Mouse (Mus musculus): ENCODE measurements around the gene Tuba1b. TPM values are rescaled to one million over a fixed set of nuclear protein-coding genes. Genes with fewer than 3 reads are reported as not detected.
"Not testable (repeated sequence)": the region's sequence is repeated elsewhere in the genome, so short reads cannot be mapped to it uniquely, and the experiment has no call there.

Gene Tuba1b
- polyA plus RNA-seq, 1 experiment from 2014 or later: 1,136 TPM

GRCm38 (mm10) chr15:98930017-98930734 lies 4.2 kb downstream of the Tuba1b start:
- H3K36me3 ChIP-seq (replicated peaks): peaks cover 5% of the 10 kb centered on the region; the same call in 1 of the 2 replicates
- whole genome bisulfite sequencing: 53% methylated on average over 8 of the region's 8 CpGs

GRCm38 (mm10) chr15:98928598-98929240 lies 5.6 kb downstream of the Tuba1b start:
- 13% methylated on average over 13 of the region's 13 CpGs for WGBS
- H3K9ac ChIP-seq: no peak overlapping the region
- peak; percentile 58; the same call in 1 of the 2 replicates for ATAC-seq (replicated peaks)

More at GRCm38 (mm10) chr15:98930017-98930734, 4.2 kb downstream of the Tuba1b start:
- peaks cover 26% of the 10 kb centered on the region for H3K4me1 ChIP-seq
- no peaks in the 10 kb centered on the region for H3K27me3 ChIP-seq (replicated peaks)
- no peak overlapping the region for H3K27ac ChIP-seq
- no peak overlapping the region for H3K4me2 ChIP-seq
- H3K9me3 ChIP-seq: no peaks in the 10 kb centered on the region
- no peak overlapping the region for H3K4me3 ChIP-seq
- ATAC-seq (replicated peaks): no peak
- no peak overlapping the region for H3K9ac ChIP-seq

GRCm38 (mm10) chr15:98927566-98927965 lies 6.8 kb downstream of the Tuba1b start:
- Histone ChIP-seq H3K4me3 (no peak overlapping the region), H3K27me3 (replicated peaks) (no peaks in the 10 kb centered on the region), H3K36me3 (replicated peaks) (peaks cover 5% of the 10 kb centered on the region; the same call in 1 of the 2 replicates), H3K9me3 (no peaks in the 10 kb centered on the region), H3K4me2 (no peak overlapping the region), H3K4me1 (peaks cover 15% of the 10 kb centered on the region), H3K27ac (no peak overlapping the region), H3K9ac (no peak overlapping the region)
- no peak for ATAC-seq (replicated peaks)
- 85% methylated on average over 5 of the region's 5 CpGs for WGBS

More at GRCm38 (mm10) chr15:98928598-98929240, 5.6 kb downstream of the Tuba1b start:
- Histone ChIP-seq H3K36me3 (replicated peaks) (peaks cover 5% of the 10 kb centered on the region; the same call in 1 of the 2 replicates), H3K4me2 (0 out of 2 replicates have a peak overlapping the region, but pooled peaks have one; percentile 8), H3K9me3 (no peaks in the 10 kb centered on the region), H3K4me1 (peaks cover 21% of the 10 kb centered on the region), H3K4me3 (no peak overlapping the region), H3K27me3 (replicated peaks) (no peaks in the 10 kb centered on the region), H3K27ac (no peak overlapping the region)

GRCm38 (mm10) chr15:98924682-98925081 lies 9.7 kb downstream of the Tuba1b start:
- Histone ChIP-seq H3K36me3 (replicated peaks) (no peaks in the 10 kb centered on the region), H3K9me3 (no peaks in the 10 kb centered on the region), H3K27me3 (replicated peaks) (no peaks in the 10 kb centered on the region), H3K27ac (no peak overlapping the region), H3K4me2 (no peak overlapping the region), H3K9ac (no peak overlapping the region), H3K4me1 (peaks cover 9% of the 10 kb centered on the region), H3K4me3 (no peak overlapping the region)
- no peak for ATAC-seq (replicated peaks)
- WGBS: 84% methylated on average over 3 of the region's 3 CpGs

GRCm38 (mm10) chr15:98923031-98923537 lies 11.3 kb downstream of the Tuba1b start:
- H3K4me1 ChIP-seq: 0 out of 2 replicates have a peak, but pooled peaks cover 9% of the 10 kb centered on the region
- H3K4me2 ChIP-seq: no peak overlapping the region
- WGBS: 94% methylated on average over 2 of the region's 2 CpGs
- no peak overlapping the region for H3K4me3 ChIP-seq
- H3K27me3 ChIP-seq (replicated peaks): no peaks in the 10 kb centered on the region
- no peaks in the 10 kb centered on the region for H3K9me3 ChIP-seq
- H3K27ac ChIP-seq: no peak overlapping the region
- H3K9ac ChIP-seq: no peak overlapping the region
- ATAC-seq (replicated peaks): no peak
- no peaks in the 10 kb centered on the region for H3K36me3 ChIP-seq (replicated peaks)

- H3K4me1 ChIP-seq: 0 out of 2 replicates have a peak, but pooled peaks cover 9% of the 10 kb centered on the region
- 60% methylated on average over 3 of the region's 3 CpGs for WGBS
- H3K9ac ChIP-seq: no peak overlapping the region
- H3K4me3 ChIP-seq: no peak overlapping the region
- ATAC-seq (replicated peaks): no peak
- H3K27me3 ChIP-seq (replicated peaks): no peaks in the 10 kb centered on the region
- no peaks in the 10 kb centered on the region for H3K9me3 ChIP-seq
- no peak overlapping the region for H3K27ac ChIP-seq
- no peaks in the 10 kb centered on the region for H3K36me3 ChIP-seq (replicated peaks)
- no peak overlapping the region for H3K4me2 ChIP-seq
Observed at GRCm38 (mm10) chr15:98922581-98922980, 11.8 kb downstream of the Tuba1b start.

- Histone ChIP-seq H3K4me2 (no peak overlapping the region), H3K9ac (no peak overlapping the region), H3K9me3 (no peaks in the 10 kb centered on the region), H3K27me3 (replicated peaks) (no peaks in the 10 kb centered on the region), H3K36me3 (replicated peaks) (no peaks in the 10 kb centered on the region), H3K4me1 (peaks cover 13% of the 10 kb centered on the region), H3K27ac (no peak overlapping the region), H3K4me3 (no peak overlapping the region)
- WGBS: 78% methylated on average over 5 of the region's 5 CpGs
- ATAC-seq (replicated peaks): no peak
Observed at GRCm38 (mm10) chr15:98921510-98921909, 12.9 kb downstream of the Tuba1b start.

- Histone ChIP-seq H3K4me3 (peak overlapping the region; percentile 95), H3K4me2 (peak overlapping the region; percentile 82), H3K27ac (peak overlapping the region; percentile 96), H3K4me1 (peaks cover 31% of the 10 kb centered on the region), H3K9ac (peak overlapping the region; percentile 27)
- ATAC-seq (replicated peaks); H3K9me3 ChIP-seq; H3K36me3 ChIP-seq (replicated peaks); H3K27me3 ChIP-seq (replicated peaks): not testable (repeated sequence)
- 24% methylated on average over 8 of the region's 8 CpGs for WGBS
Observed at GRCm38 (mm10) chr15:98918499-98918895, 15.9 kb downstream of the Tuba1b start.

GRCm38 (mm10) chr15:98917538-98918498 lies 16.5 kb downstream of the Tuba1b start, which contains the start of gene Lmbr1l:
TSS of gene Lmbr1l (minus strand) at chr15:98918231.
- no peaks in the 10 kb centered on the region for H3K9me3 ChIP-seq
- ATAC-seq (replicated peaks): peak; percentile 99
- H3K36me3 ChIP-seq (replicated peaks): peaks cover 12% of the 10 kb centered on the region; the same call in 1 of the 2 replicates
- H3K9ac ChIP-seq: peak within 1 kb of the TSS; percentile 89
- no peaks in the 10 kb centered on the region for H3K27me3 ChIP-seq (replicated peaks)
- WGBS: under 1% methylated on average over 72 of the region's 82 CpGs
- H3K27ac ChIP-seq: peak within 1 kb of the TSS; percentile 96
- peaks cover 31% of the 10 kb centered on the region for H3K4me1 ChIP-seq
- peak within 1 kb of the TSS; percentile 82 for H3K4me2 ChIP-seq
- H3K4me3 ChIP-seq: peak within 1 kb of the TSS; percentile 95

GRCm38 (mm10) chr15:98917091-98917490 lies 17.3 kb downstream of the Tuba1b start:
- H3K9me3 ChIP-seq: no peaks in the 10 kb centered on the region
- peak overlapping the region; percentile 96 for H3K27ac ChIP-seq
- H3K36me3 ChIP-seq (replicated peaks): peaks cover 14% of the 10 kb centered on the region; the same call in 1 of the 2 replicates
- peak overlapping the region; percentile 89 for H3K9ac ChIP-seq
- peak overlapping the region; percentile 95 for H3K4me3 ChIP-seq
- H3K27me3 ChIP-seq (replicated peaks): no peaks in the 10 kb centered on the region
- peaks cover 31% of the 10 kb centered on the region for H3K4me1 ChIP-seq
- 0% methylated on average over 14 of the region's 14 CpGs for WGBS
- H3K4me2 ChIP-seq: peak overlapping the region; percentile 82
- ATAC-seq (replicated peaks): no peak

GRCm38 (mm10) chr15:98916016-98916415 lies 18.3 kb downstream of the Tuba1b start:
- Histone ChIP-seq H3K4me1 (peaks cover 31% of the 10 kb centered on the region), H3K27ac (no peak overlapping the region), H3K4me3 (peak overlapping the region; percentile 95), H3K9ac (peak overlapping the region; percentile 89), H3K9me3 (no peaks in the 10 kb centered on the region), H3K36me3 (replicated peaks) (peaks cover 25% of the 10 kb centered on the region; the same call in 1 of the 2 replicates), H3K27me3 (replicated peaks) (no peaks in the 10 kb centered on the region), H3K4me2 (peak overlapping the region; percentile 82)
- no peak for ATAC-seq (replicated peaks)
- 87% methylated on average over 4 of the region's 4 CpGs for WGBS
